Mouse (Mus musculus) neural tube, embryonic 12.5 days (tissue): ENCODE results near the gene Tmem131l. TPM values are rescaled to one million over a fixed set of nuclear protein-coding genes. Genes with fewer than 3 reads are reported as not detected.

Experiments
- ATAC-seq: fragments of 200-750 bp; cut with Nextera tagmentation; 2 replicates; pipeline ENCODE4 v1.8.0; 2017; ENCODE audit warnings: low read depth, mild to moderate bottlenecking, moderate TSS enrichment, moderate library complexity; ENCODE audit not compliant: low FRiP score
- H3K27ac ChIP-seq: fragments of 300-500 bp; sonication (generic); 2 replicates; pipeline ENCODE4 v1.5.1; 2016
- H3K27me3 ChIP-seq: fragments of 300-500 bp; sonication (generic); replicated peaks from 2 replicates; pipeline ENCODE4 v1.6.1; 2016; ENCODE audit warnings: mild to moderate bottlenecking
- H3K36me3 ChIP-seq: fragments of 300-500 bp; sonication (generic); 2 replicates; pipeline ENCODE4 v1.6.1; 2016; ENCODE audit warnings: mild to moderate bottlenecking
- H3K4me1 ChIP-seq: fragments of 300-500 bp; sonication (generic); 2 replicates; pipeline ENCODE4 v1.6.1; 2016
- H3K4me2 ChIP-seq: fragments of 300-500 bp; sonication (generic); replicated peaks from 2 replicates; pipeline ENCODE4 v1.6.1; 2016; ENCODE audit warnings: mild to moderate bottlenecking
- H3K4me3 ChIP-seq: fragments of 300-500 bp; sonication (generic); 2 replicates; pipeline ENCODE4 v1.5.1; 2016
- H3K9ac ChIP-seq: fragments of 300-500 bp; sonication (generic); 2 replicates; pipeline ENCODE4 v1.6.1; 2016; ENCODE audit warnings: mild to moderate bottlenecking
- H3K9me3 ChIP-seq: fragments of 300-500 bp; sonication (generic); 2 replicates; pipeline ENCODE4 v1.6.1; 2016; ENCODE audit warnings: mild to moderate bottlenecking
- WGBS: fragments of 180-500 bp; shearing (Covaris S2); methylation state at CpG from one replicate; pipeline ENCODE4 v1.1.7; 2016; 5-methylcytosine and 5-hydroxymethylcytosine counted together
- polyA plus RNA-seq: library from polyadenylated mRNA; unstranded; fragments of >200 nt; fragmentation: Nextera tagmentation; extraction: Ambion mirVana; gene quantifications from 2 replicates; pipeline ENCODE4 v1.2.1, GENCODE M21; 2016

The Tmem131l gene
- polyA plus RNA-seq, 1 experiment from 2014 or later: 90.8 TPM

DNA sequence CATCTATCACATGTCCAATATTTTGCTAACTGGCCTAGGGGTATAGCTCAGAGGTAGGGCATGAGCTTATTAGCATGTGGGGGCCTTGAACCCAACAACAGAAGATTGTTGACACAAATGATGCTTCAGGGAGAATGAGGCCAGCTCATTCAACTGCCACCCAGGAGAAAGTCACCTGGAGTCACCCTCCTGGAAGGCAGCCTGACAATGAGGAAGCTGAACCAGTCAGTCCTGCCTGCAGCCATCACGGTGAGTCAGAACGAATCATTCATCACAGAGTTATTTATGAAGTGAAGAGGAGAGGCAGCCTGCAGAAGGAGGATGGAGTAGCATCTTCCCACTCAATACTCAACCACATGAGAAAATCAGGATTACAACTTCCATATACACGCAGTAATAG, 124.9 kb downstream of the Tmem131l start:
- Histone ChIP-seq H3K4me2 (no peak overlapping the region), H3K4me1 (no peaks in the 10 kb centered on the region), H3K9ac (no peak overlapping the region), H3K4me3 (no peak overlapping the region), H3K27ac (no peak overlapping the region), H3K36me3 (peaks cover 86% of the 10 kb centered on the region), H3K9me3 (no peaks in the 10 kb centered on the region), H3K27me3 (no peaks in the 10 kb centered on the region)
- no peak for ATAC-seq
- 82% methylated on average over 3 of the region's 3 CpGs for WGBS

DNA sequence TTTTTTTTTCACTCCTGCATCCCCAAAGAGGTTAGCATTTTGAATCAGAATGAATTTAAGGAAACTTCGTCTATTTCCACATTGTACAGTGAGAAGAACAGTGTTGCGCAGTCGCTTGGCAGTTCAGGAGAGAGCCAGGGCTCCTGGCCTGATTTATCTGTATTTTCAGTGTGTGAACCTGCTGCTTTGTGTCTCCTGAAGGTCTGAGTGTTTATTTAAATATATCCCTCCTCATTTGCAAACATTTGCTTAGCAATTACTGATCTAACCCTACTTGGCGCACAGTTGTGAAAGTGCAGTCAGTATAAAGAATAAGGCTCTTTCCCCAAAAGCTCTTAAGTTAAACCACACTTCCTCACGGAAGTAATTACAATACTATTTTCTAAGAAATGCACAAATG, 129.3 kb downstream of the Tmem131l start:
- no peak overlapping the region for H3K4me3 ChIP-seq

DNA sequence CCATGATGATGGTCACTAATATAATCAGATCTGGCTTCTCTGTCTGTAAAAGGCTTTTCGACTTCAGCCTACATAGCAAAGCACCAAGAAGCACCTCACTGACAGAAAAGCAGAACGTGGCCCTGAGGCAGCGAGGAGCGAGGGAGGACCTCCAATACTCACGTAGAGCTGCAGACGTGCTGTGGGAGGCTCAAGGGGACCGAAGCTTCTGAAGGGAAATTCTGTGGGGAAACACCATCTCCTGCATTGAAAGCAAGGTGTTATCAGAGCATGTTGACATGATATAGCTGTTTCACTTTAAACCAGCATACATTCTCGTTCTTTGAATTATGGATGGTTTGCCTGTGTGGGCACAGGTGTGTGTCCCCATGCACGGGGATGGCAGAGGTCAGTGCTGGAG, 133.8 kb downstream of the Tmem131l start:
- no peak overlapping the region for H3K9ac ChIP-seq
- no peaks in the 10 kb centered on the region for H3K4me1 ChIP-seq
- H3K4me3 ChIP-seq: no peak overlapping the region
- no peak overlapping the region for H3K27ac ChIP-seq
- no peaks in the 10 kb centered on the region for H3K27me3 ChIP-seq
- WGBS: 96% methylated on average over 9 of the region's 9 CpGs
- H3K9me3 ChIP-seq: no peaks in the 10 kb centered on the region
- no peak overlapping the region for H3K4me2 ChIP-seq
- no peak for ATAC-seq
- peaks cover 92% of the 10 kb centered on the region for H3K36me3 ChIP-seq

More for the DNA sequence above, 129.3 kb downstream of the Tmem131l start:
- no peak overlapping the region for H3K4me2 ChIP-seq
- 93% methylated on average over 5 of the region's 5 CpGs for WGBS
- H3K27ac ChIP-seq: no peak overlapping the region
- H3K4me1 ChIP-seq: no peaks in the 10 kb centered on the region
- no peak overlapping the region for H3K9ac ChIP-seq
- H3K27me3 ChIP-seq: no peaks in the 10 kb centered on the region
- ATAC-seq: no peak
- H3K9me3 ChIP-seq: no peaks in the 10 kb centered on the region
- H3K36me3 ChIP-seq: peaks cover 83% of the 10 kb centered on the region

DNA sequence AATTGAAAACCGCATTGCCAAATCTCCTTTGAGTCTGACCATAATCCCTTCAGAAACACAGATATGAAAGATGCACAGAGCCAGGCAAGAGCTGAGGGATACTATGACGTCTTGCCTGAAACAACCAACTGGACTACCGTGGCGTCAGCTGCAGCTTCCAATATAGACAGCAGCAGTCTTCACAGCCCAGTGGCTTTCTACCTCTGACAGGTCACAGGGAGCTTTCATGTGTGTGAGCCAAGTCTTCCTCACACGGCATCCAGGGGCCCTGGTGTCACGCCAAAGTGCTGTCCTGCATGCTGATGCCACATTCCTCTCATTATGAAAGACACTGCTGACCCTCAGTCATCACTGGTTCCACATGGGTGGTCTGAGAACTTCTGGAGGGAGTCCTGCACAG, 134.8 kb downstream of the Tmem131l start:
- no peak overlapping the region for H3K4me3 ChIP-seq
- H3K27ac ChIP-seq: no peak overlapping the region
- no peaks in the 10 kb centered on the region for H3K4me1 ChIP-seq
- H3K4me2 ChIP-seq: no peak overlapping the region
- H3K9ac ChIP-seq: no peak overlapping the region
- no peak for ATAC-seq
- no peaks in the 10 kb centered on the region for H3K9me3 ChIP-seq
- H3K36me3 ChIP-seq: peaks cover 92% of the 10 kb centered on the region
- no peaks in the 10 kb centered on the region for H3K27me3 ChIP-seq
- WGBS: 87% methylated on average over 6 of the region's 6 CpGs

DNA sequence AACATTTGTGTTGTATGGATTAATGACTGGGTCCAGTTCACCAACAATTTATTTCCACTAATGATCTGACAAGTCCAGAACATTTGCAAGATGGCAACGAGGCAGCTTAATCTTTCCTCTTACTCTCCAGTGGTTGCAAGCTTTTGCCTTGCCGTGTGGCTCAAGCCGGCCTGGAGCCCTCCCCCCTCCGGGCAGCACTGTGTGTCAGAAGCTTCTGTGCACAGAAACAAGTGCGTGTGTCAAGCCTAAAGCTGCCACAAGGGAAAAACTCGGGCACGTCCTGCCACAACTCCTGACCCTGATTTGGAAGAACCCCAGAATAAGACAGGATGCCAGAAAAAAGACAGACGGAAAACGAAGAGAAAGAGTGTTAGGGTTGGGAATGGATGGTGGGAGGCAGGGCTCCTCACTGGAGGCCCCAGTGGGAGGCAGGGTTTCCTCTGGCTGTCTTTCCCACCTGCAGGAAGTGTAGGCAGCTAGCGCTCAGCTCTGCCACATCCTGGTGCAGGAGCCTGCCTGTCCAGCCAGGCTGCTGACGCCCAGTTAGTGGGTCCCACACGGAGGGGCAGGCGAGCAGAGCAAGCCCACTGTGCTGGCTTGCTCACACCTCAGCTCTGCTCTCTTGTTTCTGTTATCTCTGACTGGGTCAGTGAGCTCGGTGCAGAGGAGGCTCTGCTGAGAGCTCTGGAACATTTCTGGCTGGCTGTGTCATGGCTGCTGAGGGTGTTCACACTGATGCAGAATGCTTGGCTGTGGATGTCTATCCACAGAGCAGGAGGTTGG, 135.6 kb downstream of the Tmem131l start:
- 89% methylated on average over 14 of the region's 14 CpGs for WGBS
- Histone ChIP-seq H3K36me3 (peaks cover 93% of the 10 kb centered on the region), H3K27ac (no peak overlapping the region), H3K9me3 (no peaks in the 10 kb centered on the region), H3K4me2 (no peak overlapping the region), H3K27me3 (no peaks in the 10 kb centered on the region), H3K4me3 (no peak overlapping the region), H3K4me1 (no peaks in the 10 kb centered on the region), H3K9ac (peak overlapping the region; percentile 23; the same call in 1 of the 2 replicates)
- no peak for ATAC-seq

DNA sequence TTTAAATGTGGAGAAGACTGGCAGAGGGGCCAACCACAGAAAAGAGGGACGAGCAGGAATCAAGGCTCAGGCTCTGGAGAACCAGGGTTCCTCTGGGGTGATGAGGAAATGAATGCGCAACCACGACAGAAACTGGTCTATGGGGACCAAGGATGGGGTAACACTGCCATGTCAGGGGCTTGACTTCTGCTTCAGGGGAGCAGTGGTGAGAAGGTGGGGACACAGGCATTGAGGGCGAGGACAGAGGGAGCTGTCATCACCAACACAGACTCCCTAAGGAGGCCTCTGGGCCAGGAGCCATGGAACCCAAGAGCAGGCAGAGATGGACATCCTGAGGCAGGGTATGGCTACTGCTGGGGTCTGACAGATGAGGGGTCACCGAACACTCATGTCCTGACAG, 137.0 kb downstream of the Tmem131l start:
- H3K36me3 ChIP-seq: peaks cover 95% of the 10 kb centered on the region
- 91% methylated on average over 5 of the region's 5 CpGs for WGBS

DNA sequence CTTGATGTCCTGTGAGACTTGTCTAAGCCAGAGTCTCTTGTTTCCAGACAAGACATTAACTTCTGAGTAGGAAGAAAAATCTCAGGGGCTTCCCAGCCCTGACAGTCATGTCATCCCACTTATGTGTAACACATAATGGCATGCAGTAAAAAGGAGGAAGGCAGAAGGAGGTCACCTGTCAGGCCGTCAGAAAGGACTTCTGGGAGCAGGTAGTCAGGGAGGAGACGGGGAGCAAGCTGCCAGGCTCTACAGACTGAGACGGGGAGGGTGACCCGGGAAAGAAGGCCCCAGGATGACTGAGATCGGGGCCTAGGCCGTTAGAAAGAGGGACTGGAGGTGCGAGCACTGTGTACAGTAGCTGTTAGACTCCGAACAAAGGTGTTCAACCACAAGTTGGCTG, 137.5 kb downstream of the Tmem131l start:
- ATAC-seq: no peak
- no peaks in the 10 kb centered on the region for H3K27me3 ChIP-seq
- no peak overlapping the region for H3K27ac ChIP-seq
- H3K9ac ChIP-seq: no peak overlapping the region
- H3K4me3 ChIP-seq: no peak overlapping the region
- no peak overlapping the region for H3K4me2 ChIP-seq
- no peaks in the 10 kb centered on the region for H3K4me1 ChIP-seq
- peaks cover 98% of the 10 kb centered on the region for H3K36me3 ChIP-seq
- 92% methylated on average over 8 of the region's 8 CpGs for WGBS
- no peaks in the 10 kb centered on the region for H3K9me3 ChIP-seq

More for the DNA sequence above, 137.0 kb downstream of the Tmem131l start:
- Histone ChIP-seq H3K9ac (no peak overlapping the region), H3K27me3 (no peaks in the 10 kb centered on the region), H3K9me3 (no peaks in the 10 kb centered on the region), H3K27ac (no peak overlapping the region), H3K4me1 (no peaks in the 10 kb centered on the region), H3K4me3 (no peak overlapping the region), H3K4me2 (no peak overlapping the region)
- ATAC-seq: no peak

DNA sequence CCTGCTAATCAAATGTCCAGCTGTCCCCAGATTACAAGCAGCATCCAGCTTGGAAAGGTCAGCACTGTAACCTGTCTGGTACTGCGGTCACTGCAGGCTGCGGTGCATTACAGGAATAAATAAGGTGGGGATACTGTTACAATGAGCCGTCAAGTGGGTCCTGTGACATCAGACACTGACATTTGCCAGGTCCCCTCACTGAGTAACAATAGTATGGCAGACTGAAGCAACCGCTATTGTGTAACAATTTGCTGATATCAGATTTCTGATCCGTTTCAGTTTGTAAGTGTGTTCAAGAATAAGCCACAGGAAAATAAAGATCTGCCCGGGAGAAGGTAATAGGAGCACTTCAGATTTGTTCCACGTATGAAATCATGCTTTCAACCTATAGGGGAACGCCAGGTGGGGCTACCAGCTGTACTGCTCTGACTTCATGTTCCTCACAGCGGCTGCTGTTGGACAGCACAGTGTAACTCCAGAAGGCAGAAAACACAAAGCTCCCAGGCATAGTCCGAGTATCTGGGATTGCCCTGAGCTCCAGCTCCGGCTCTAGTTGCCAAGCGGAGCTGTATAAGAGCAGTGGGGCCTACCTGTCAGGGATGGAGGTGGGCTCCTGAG, 139.1 kb downstream of the Tmem131l start:
- Histone ChIP-seq H3K9ac (no peak overlapping the region), H3K27ac (no peak overlapping the region), H3K4me2 (no peak overlapping the region), H3K4me1 (no peaks in the 10 kb centered on the region), H3K4me3 (no peak overlapping the region), H3K9me3 (no peaks in the 10 kb centered on the region), H3K36me3 (peaks cover 87% of the 10 kb centered on the region), H3K27me3 (no peaks in the 10 kb centered on the region)
- no peak for ATAC-seq
- WGBS: 94% methylated on average over 12 of the region's 12 CpGs

DNA sequence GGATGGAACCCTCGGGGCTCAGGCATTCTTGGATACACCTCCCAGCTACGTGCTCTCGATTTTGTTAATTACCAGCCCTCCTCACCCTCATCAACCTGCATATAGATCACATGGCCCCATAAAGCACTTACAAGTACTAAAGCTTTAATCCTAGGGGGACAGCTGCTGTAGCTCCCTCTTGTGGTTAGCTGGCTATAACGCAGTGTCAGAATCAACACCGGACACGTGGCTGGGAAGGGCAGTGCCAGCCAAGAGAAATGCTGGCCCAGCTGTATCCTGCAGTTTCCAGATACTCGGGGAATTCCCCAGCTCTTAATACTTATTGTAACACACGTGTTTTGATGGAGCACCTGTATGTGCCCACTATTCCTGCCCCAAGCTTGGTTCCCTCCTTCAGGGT, 140.4 kb downstream of the Tmem131l start:
- peaks cover 76% of the 10 kb centered on the region for H3K36me3 ChIP-seq
- H3K4me2 ChIP-seq: no peak overlapping the region
- H3K27me3 ChIP-seq: no peaks in the 10 kb centered on the region
- H3K4me1 ChIP-seq: no peaks in the 10 kb centered on the region
- no peak overlapping the region for H3K4me3 ChIP-seq
- H3K27ac ChIP-seq: no peak overlapping the region
- ATAC-seq: peak; percentile 25; the same call in 1 of the 2 replicates
- H3K9me3 ChIP-seq: no peaks in the 10 kb centered on the region
- 45% methylated on average over 8 of the region's 8 CpGs for WGBS
- H3K9ac ChIP-seq: no peak overlapping the region

DNA sequence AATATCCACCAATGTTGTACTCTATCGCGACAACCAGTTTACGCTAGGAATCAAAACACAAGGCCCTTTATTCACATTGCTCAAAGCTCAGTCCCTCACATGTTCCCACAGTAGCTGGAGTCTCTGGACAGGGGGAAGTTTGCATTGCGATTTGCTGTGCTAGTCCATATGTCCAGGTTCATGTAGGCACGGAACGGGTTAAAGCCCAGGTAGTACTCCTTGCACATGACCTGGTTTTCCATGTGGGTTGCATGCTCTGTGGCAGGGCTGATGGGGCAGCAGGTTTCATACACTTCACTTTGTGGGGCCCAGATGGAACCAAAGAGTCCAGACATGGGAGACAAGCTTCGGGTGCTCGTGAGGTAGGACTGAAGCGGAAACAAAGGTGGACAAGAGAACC, 141.7 kb downstream of the Tmem131l start:
- no peak for ATAC-seq
- 95% methylated on average over 9 of the region's 9 CpGs for WGBS
- Histone ChIP-seq H3K9me3 (no peaks in the 10 kb centered on the region), H3K4me2 (no peak overlapping the region), H3K36me3 (peaks cover 63% of the 10 kb centered on the region), H3K27ac (no peak overlapping the region), H3K9ac (no peak overlapping the region), H3K27me3 (no peaks in the 10 kb centered on the region), H3K4me1 (no peaks in the 10 kb centered on the region), H3K4me3 (no peak overlapping the region)

DNA sequence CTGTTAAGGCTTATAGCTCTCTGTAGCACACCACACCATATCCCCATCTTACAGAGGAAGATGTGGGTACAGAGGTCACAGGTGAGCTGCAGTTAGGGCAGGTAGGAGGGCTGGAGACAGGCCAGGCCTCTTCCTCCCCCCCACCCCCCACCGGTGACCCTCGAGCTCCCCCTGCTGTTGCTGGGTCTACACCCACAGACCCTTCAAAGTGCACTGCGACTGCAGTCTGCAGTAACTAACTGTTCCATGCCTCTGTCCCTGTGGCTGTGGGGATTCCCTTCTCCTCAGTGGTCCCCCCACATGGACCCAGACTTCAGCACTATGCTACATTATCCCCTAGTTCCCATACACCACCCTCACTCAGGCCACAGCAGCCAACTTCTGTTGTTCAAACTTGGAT, 144.2 kb downstream of the Tmem131l start:
- H3K36me3 ChIP-seq: peaks cover 38% of the 10 kb centered on the region
- H3K4me3 ChIP-seq: no peak overlapping the region
- H3K4me2 ChIP-seq: no peak overlapping the region
- 37% methylated on average over 3 of the region's 3 CpGs for WGBS
- no peaks in the 10 kb centered on the region for H3K4me1 ChIP-seq
- no peaks in the 10 kb centered on the region for H3K27me3 ChIP-seq
- peaks cover 9% of the 10 kb centered on the region for H3K9me3 ChIP-seq
- H3K27ac ChIP-seq: no peak overlapping the region
- ATAC-seq: no peak
- H3K9ac ChIP-seq: no peak overlapping the region

DNA sequence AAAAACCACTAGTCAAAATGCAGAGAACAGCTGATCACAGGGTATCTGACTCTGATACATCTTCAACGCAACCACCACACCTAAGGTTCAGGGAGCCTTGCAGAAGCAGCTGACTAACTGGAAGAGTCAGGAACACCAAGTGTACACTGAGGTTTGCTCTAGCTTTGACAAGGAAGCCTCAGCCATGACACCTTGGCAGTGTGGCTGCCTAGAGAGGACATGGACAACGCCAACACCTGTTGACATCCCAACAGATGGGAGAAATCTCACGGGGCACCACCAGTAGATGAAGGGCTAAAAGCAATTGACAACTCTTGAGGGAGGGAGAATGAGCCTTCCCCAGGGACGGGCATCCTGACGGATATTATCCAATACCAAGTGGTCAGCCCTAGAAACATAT, 144.9 kb downstream of the Tmem131l start:
- Histone ChIP-seq H3K27me3 (no peaks in the 10 kb centered on the region), H3K9ac (no peak overlapping the region), H3K9me3 (peaks cover 9% of the 10 kb centered on the region), H3K4me1 (no peaks in the 10 kb centered on the region), H3K27ac (no peak overlapping the region), H3K4me3 (no peak overlapping the region), H3K4me2 (no peak overlapping the region), H3K36me3 (peaks cover 31% of the 10 kb centered on the region)
- 94% methylated on average over 5 of the region's 5 CpGs for WGBS
- no peak for ATAC-seq

DNA sequence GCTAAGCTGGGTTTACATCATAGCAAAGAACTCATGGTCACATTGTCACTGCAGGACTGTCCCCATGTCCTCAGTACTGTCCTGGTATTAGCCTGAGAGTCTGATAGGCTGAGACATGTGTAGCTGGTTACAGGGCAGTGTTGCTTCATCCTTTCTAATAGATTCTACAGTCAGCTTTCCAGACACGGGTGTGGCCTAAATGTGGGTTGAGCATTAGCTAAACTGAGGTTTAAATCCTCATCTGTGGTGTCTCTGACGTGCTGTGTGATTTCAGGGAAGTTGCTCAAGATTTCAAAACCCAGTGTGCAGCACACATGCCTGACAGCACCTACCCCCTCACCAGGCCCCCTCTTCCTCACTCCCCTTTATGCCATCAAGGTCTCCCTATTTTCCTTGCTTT, 154.8 kb downstream of the Tmem131l start:
- no peak overlapping the region for H3K4me2 ChIP-seq
- H3K27ac ChIP-seq: no peak overlapping the region
- no peaks in the 10 kb centered on the region for H3K36me3 ChIP-seq
- H3K9me3 ChIP-seq: no peaks in the 10 kb centered on the region
- no peak overlapping the region for H3K9ac ChIP-seq
- 87% methylated on average over 2 of the region's 2 CpGs for WGBS
- no peaks in the 10 kb centered on the region for H3K4me1 ChIP-seq
- no peak for ATAC-seq
- H3K27me3 ChIP-seq: no peaks in the 10 kb centered on the region
- H3K4me3 ChIP-seq: no peak overlapping the region
